In genomic region chr1:190918938-190919337, GRCm38 (mm10) we compare ENCODE assay signal across 18 mouse cellular contexts. TPM values are rescaled to one million over a fixed set of nuclear protein-coding genes. Genes with fewer than 3 reads are reported as not detected.
A peak's percentile ranks its signal among the peaks of the same experiment; 100 is the strongest.
DNase-seq lines count a peak whose midpoint lies in the region; ATAC-seq and TF ChIP-seq lines count a peak whose summit lies in the region.
"Had no signal": no experiment of that assay in that cellular context is flagged by ENCODE, and none has a peak within 500 bp of the region (broad histone marks: within the 10 kb centered on the region; RNA-seq: fewer than 3 reads in every experiment).

No protein-coding gene starts in this region.

- TF ChIP-seq RAD21 in CH12.LX (IDR thresholded peaks at IDR 0.05; ENCODE audit: low read depth, low read length) = no peak

- no peak for DNase-seq in CH12.LX (ENCODE audit: extremely low read depth)
- DNase-seq in R1 (ENCODE audit: low read depth, low spot score) = peak; percentile 29
- DNase-seq in left cerebral cortex, postnatal 10 days (ENCODE audit: extremely low spot score in 1 of 2, low spot score in 2 of 2) = peak; percentile 36 to 69
- peak; percentile 39 for DNase-seq in right cerebral cortex, postnatal 14 days
- DNase-seq in ovary, postnatal 36 days (ENCODE audit: low spot score) = no peak
- no peak for DNase-seq in adrenal gland, postnatal 10 days
- DNase-seq: adrenal gland, adult 2 months; cerebellum, adult 2 months; heart, postnatal 14 days; kidney, adult 11 months had no signal

- no peak overlapping the region for H3K27ac ChIP-seq in CH12.LX (ENCODE audit: insufficient read depth, low read depth)
- H3K27ac ChIP-seq: embryonic facial prominence, embryonic 13.5 days; kidney, postnatal 0 days; limb, embryonic 12.5 days; liver, embryonic 14.5 days; midbrain, embryonic 15.5 days had no signal

- no peak overlapping the region for H3K4me3 ChIP-seq in CH12.LX (replicated peaks in 1 of 3; ENCODE audit: low read depth in 2 of 3, low read length in 2 of 3, poor library complexity in 1 of 3)
- H3K4me3 ChIP-seq: embryonic facial prominence, embryonic 13.5 days; limb, embryonic 12.5 days; midbrain, embryonic 15.5 days had no signal

- no peak overlapping the region for H3K4me2 ChIP-seq in CH12.LX (ENCODE audit: insufficient read depth, low read depth, poor library complexity, severe bottlenecking)
- H3K4me2 ChIP-seq: embryonic facial prominence, embryonic 13.5 days; heart, embryonic 11.5 days; limb, embryonic 12.5 days; midbrain, embryonic 15.5 days had no signal

- in situ Hi-C loops in CH12.LX (cut with MboI; ENCODE audit: low pct_ligation_motif_present, low pct_unique_long_range_greater_than_20kb, low sequenced_read_pairs) = no loop called here

- H3K79me2 ChIP-seq in CH12.LX (replicated peaks; ENCODE audit: control insufficient read depth, extremely low read depth, insufficient read depth, poor library complexity, severe bottlenecking) = peaks cover 2% of the 10 kb centered on the region; the same call in 1 of the 2 replicates

- no peak overlapping the region for H3K9ac ChIP-seq in CH12.LX (ENCODE audit: insufficient read depth, low read depth)
- H3K9ac ChIP-seq: embryonic facial prominence, embryonic 13.5 days; limb, embryonic 12.5 days; liver, embryonic 14.5 days; midbrain, embryonic 15.5 days had no signal

- no peaks in the 10 kb centered on the region for H3K27me3 ChIP-seq in CH12.LX (replicated peaks)
- H3K27me3 ChIP-seq: embryonic facial prominence, embryonic 13.5 days; limb, embryonic 12.5 days had no signal

- H3K9me3 ChIP-seq in CH12.LX (replicated peaks; ENCODE audit: low read length) = no peaks in the 10 kb centered on the region
- H3K9me3 ChIP-seq: embryonic facial prominence, embryonic 13.5 days; limb, embryonic 12.5 days; midbrain, embryonic 15.5 days had no signal

- H3K36me3 ChIP-seq in CH12.LX (replicated peaks in 1 of 2; ENCODE audit: control insufficient read depth in 1 of 2, insufficient read depth in 1 of 2, low read length in 1 of 2) = no peaks in the 10 kb centered on the region
- H3K36me3 ChIP-seq: embryonic facial prominence, embryonic 13.5 days; limb, embryonic 12.5 days; midbrain, embryonic 15.5 days had no signal

- dilution Hi-C loops in CH12.LX (cut with MboI; ENCODE audit: extremely low pct_ligation_motif_present, extremely low pct_unique_long_range_greater_than_20kb, low sequenced_read_pairs) = no loop called here

- no peak for TF ChIP-seq CTCF in CH12.LX (conservative IDR thresholded peaks at IDR 0.05 in 1 of 2, IDR thresholded peaks at IDR 0.05 in 1 of 2; ENCODE audit: low read depth in 2 of 2, low read length in 2 of 2)

- intact Hi-C loops in left cerebral cortex, postnatal 10 days (cut with DNase I) = no loop called here

- TF ChIP-seq EP300 in CH12.LX (IDR thresholded peaks at IDR 0.05; ENCODE audit: low read length) = no peak

- no peak for TF ChIP-seq POLR2A in CH12.LX (IDR thresholded peaks at IDR 0.05; ENCODE audit: low read depth, low read length)

- no peak for ATAC-seq in CD4-positive, CD25-positive, alpha-beta regulatory T cell, adult 4 months
- ATAC-seq: hindbrain, embryonic 16.5 days; midbrain, embryonic 15.5 days had no signal

- H3K4me1 ChIP-seq in CH12.LX (ENCODE audit: control insufficient read depth in 1 of 2, insufficient read depth in 2 of 2) = peaks cover 8 to 10% of the 10 kb centered on the region in 2 experiments; a peak in 2 of 4 replicates
- H3K4me1 ChIP-seq: embryonic facial prominence, embryonic 13.5 days; limb, embryonic 12.5 days; midbrain, embryonic 15.5 days had no signal

TF ChIP-seq in CH12.LX, 34 proteins besides CTCF, POLR2A, EP300 and RAD21:
- no peak for TF ChIP-seq JUND (conservative IDR thresholded peaks at IDR 0.05; ENCODE audit: low read depth, low read length)
- no peak for TF ChIP-seq E2F4 (IDR thresholded peaks at IDR 0.05; ENCODE audit: insufficient replicate concordance, low read depth, low read length)
- no peak for TF ChIP-seq SIN3A (IDR thresholded peaks at IDR 0.05; ENCODE audit: low read length)
- TF ChIP-seq JUN (IDR thresholded peaks at IDR 0.05; ENCODE audit: insufficient read depth, low read depth, low read length) = no peak
- TF ChIP-seq MYC (IDR thresholded peaks at IDR 0.05; ENCODE audit: low read depth, low read length) = no peak
- no peak for TF ChIP-seq IRF4 (IDR thresholded peaks at IDR 0.05; ENCODE audit: low read depth, low read length)
- TF ChIP-seq ETS1 (conservative IDR thresholded peaks at IDR 0.05; ENCODE audit: low read depth, low read length) = no peak
- TF ChIP-seq ZNF384 (IDR thresholded peaks at IDR 0.05; ENCODE audit: low read depth, low read length) = 0 out of 2 replicates have a peak, but pooled peaks have one; percentile 28
- no peak for TF ChIP-seq GABPA (IDR thresholded peaks at IDR 0.05; ENCODE audit: insufficient replicate concordance, low read depth, low read length)

RNA-seq across cellular contexts. Expression of gene Angel2, which starts 6.0 kb away (rescaled TPM):
- 24.4 and 25.3 TPM in 2 replicates for total RNA-seq in CH12.LX (2012; rRNA removed)
- total RNA-seq in CH12.LX (2014; rRNA removed) = 49.9 and 53.6 TPM in 2 replicates
- polyA plus RNA-seq in CH12.LX (2012; ENCODE audit: insufficient read length, low read depth) = 34.2 and 34.8 TPM in 2 replicates
- total RNA-seq in left cerebral cortex, postnatal 10 days (2021) = 10 to 100 TPM; 60.9 to 63.8 TPM
- 10 to 100 TPM; 53.2 to 55.8 TPM for polyA plus RNA-seq in CD4-positive, CD25-positive, alpha-beta regulatory T cell, adult 4 months (2017; shearing (Covaris generic))
- 10 to 100 TPM; 43.4 to 49.8 TPM for total RNA-seq in adrenal gland, postnatal 10 days (2021)

RNA-seq across cellular contexts. Expression of gene Rps6kc1, which starts 7.4 kb away (rescaled TPM):
- total RNA-seq in CH12.LX (2012; rRNA removed) = 12.5 and 14.0 TPM in 2 replicates
- 7.2 and 7.8 TPM in 2 replicates for total RNA-seq in CH12.LX (2014; rRNA removed)
- 16.0 and 18.0 TPM in 2 replicates for polyA plus RNA-seq in CH12.LX (2012; ENCODE audit: insufficient read length, low read depth)
- total RNA-seq in left cerebral cortex, postnatal 10 days (2021) = 10 to 100 TPM; 68.2 to 72.6 TPM
- polyA plus RNA-seq in CD4-positive, CD25-positive, alpha-beta regulatory T cell, adult 4 months (2017; shearing (Covaris generic)) = 1 to 10 TPM; 6.2 to 9.1 TPM
- 10 to 100 TPM; 26.2 to 27.6 TPM for total RNA-seq in adrenal gland, postnatal 10 days (2021)

Comparison
In these comparisons a context has a peak if more than half of its experiments do, and no peak if none do; other contexts are left out.
1. DNase-seq: peak in R1 (single experiment), left cerebral cortex, postnatal 10 days (2 of 2) and right cerebral cortex, postnatal 14 days (single experiment); none in CH12.LX (single experiment), ovary, postnatal 36 days (single experiment) and adrenal gland, postnatal 10 days (single experiment).